Mouse (Mus musculus): ENCODE data around the gene Cplx2. TPM values are rescaled to one million over a fixed set of nuclear protein-coding genes. Genes with fewer than 3 reads are reported as not detected.

Cplx2 gene
- total RNA-seq, 2 experiments from 2014 or later: 2.2 to 2.9 TPM

DNA sequence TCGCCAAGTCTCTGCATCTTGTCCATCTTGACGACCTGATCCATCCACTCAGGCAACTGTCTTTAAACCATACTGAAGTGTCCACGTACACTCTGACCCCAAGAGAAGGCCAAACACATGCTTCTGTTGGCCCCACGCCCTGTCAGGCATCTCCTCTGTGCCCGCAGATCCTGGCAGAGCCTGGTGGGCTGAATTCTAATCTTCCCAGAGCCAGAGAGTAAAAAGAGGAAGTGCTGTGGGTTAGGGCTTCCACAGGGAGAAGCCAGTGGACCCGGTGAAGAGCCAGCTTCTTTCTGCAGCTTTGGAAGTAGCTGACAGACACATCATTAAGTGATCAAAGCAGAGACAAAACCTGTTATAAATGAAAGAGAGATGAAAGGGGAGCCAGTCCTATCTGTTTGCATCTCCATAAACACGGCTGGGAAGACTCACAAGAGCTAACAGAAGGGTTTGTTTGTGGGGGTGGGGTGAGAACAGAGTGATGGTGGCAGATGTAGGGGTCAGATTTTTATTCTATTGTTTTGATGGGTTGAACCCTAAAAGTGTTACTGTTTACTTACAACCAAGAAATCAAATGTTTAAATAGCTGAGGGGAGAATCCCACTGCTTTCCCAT is 29.5 kb downstream of the Cplx2 start:
- ATAC-seq (replicated peaks; ENCODE audit: low FRiP score, poor library complexity, severe bottlenecking): no peak

DNA sequence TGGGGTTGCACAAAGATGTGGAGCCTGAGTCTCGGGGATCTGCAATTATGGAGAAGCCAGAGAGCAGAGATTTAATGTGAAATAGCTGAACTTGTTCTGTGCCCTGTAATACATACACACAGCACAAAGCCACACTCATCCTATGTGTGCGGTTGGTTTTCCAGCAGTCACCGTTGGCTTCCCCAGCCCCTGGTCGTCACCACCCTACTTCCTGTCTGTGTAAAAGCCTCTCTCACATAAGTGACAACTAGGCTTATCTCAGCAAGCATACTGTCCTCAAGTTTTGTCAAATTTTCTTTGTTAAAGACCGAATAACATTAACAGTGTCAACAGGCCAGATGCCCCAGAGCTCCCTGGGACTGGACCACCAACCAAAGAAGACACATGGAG is 30.0 kb downstream of the Cplx2 start:
- ATAC-seq (replicated peaks; ENCODE audit: low FRiP score, poor library complexity, severe bottlenecking): no peak

DNA sequence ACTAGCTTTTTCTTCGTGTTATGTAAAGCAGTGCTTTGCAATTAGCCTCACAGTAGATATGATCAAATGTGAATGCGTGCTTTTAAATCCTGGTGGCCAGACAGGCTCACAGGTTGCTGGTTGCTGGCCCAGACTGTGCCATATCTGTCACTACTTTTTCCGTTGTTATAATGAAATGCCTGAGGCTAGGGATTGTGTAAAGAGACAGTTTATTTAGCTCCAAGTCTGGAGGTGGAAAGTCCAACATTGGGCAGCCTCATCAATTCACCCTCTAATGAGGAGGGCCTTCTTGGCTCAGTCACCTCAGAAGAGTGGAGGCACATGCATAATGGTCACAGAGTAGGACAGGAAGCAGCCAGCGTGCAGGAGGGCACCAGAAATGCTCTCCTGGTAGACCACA is 31.2 kb downstream of the Cplx2 start:
- no peak for ATAC-seq (replicated peaks; ENCODE audit: low FRiP score, poor library complexity, severe bottlenecking)

DNA sequence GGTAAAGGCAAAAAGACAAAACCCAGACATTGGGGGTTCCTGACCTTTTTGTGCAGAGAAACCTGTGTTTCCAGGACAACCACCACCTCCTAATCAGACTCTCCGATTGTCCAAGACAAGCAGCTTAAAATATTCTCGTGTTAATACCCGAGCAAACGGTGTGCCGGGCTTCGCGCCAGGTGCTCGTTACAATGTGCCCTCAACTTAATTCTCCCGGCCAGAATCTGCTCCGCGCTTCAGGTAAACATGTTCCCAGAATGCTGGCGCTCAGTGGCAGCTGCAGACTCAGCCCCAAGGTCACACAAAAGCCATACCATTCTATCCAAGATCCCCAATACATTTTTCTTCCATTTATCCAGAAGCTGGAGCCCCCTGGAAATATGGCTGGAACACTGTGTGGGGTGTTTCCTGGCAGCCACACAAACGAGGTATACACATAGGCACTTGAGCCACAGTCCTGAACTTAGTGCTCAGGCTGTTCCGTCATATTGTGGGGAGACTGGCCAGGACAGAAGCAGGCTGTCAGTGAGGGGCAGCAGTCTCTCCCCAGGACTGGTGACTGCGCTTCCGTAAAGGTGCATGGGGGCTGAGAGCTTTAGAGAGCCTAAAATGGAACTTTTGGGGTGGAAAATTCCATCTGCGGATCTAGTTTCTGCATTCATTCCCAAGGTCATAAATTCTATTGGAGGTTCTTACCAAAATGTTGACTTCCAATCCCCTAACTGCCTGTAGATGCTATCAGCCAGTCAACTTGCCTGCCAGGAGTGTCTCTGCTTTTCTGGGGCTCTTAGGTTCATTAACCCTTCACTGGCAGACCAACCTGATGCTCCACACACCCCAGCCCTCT is 32.3 kb downstream of the Cplx2 start:
- no peak for ATAC-seq (replicated peaks; ENCODE audit: low FRiP score, poor library complexity, severe bottlenecking)

DNA sequence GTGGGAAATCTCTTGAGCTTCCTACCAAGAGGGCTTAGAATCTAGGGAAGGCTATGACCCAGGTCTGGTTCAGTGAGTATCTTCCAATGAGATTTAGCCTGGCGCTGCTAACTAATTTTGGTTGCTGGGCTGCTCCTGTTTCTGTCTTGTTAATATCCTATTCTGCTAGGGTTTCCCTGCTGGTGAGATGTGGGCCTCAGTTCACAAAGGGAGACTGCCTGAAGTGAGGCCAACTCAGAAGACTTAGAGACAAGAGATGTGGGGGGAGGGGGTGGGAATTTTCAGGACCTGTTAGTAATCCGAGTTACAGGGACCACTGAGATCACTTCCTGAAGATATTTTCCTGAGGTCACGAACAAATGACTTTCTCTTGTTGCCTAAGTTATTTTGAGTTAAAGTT is 33.1 kb downstream of the Cplx2 start:
- no peak for ATAC-seq (replicated peaks; ENCODE audit: low FRiP score, poor library complexity, severe bottlenecking)

DNA sequence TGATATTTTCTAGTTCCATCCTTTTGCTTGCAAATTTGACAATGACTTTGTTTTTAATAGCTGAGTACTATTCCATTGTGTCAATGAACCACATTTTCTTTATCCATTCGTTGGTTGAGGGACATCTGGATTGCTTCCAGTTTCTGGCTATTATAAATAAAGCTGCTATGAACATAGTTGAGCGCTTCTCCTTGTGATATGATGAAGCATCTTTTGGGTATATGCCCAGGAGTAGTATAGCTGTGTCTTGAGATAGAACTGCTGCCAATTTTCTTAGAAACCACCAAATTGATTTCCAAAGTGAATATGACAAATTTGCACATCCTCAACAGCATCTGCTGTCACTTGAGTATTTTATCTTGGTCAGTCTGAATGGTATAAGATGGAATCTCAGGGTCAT is 34.7 kb downstream of the Cplx2 start:
- no peak for ATAC-seq (replicated peaks; ENCODE audit: low FRiP score, poor library complexity, severe bottlenecking)

DNA sequence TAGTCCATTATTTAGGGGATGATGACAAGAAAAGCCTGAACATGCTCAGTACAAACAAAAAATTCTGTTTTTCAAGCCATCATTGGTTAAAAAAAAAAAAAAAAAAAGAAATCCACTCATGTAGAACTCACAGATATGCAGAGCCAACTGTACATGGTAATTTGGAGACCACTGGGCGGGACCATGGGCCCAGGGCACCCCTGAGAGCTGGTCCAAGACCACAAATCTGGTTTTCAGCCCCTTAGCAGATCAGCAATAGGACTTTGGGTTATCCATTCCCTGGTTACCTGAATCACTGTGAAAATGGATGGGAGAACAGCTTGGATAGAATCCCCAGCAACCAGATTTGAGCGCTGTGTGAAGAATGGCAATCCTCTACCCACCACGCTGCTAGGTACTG is 40.5 kb downstream of the Cplx2 start:
- ATAC-seq (replicated peaks; ENCODE audit: low FRiP score, poor library complexity, severe bottlenecking): no peak

DNA sequence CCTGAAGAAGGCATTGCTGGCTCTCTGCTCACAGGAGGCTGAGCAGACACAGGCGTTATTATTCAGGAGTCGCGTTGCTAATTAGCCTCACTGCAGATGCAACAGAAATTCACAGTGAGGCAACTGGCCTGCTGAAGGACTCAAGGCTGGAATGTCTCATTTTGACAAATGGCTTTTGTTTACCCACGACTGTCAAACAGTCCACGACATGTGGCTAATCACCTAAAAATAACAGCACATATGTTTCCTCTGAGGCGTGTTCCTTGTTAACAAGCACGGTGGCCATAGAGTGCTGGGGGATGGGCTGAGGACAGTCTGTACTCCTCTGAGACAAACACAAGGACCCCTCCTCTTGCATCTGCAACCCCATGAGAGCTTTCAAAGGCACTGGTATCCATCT is 41.1 kb downstream of the Cplx2 start:
- no peak for ATAC-seq (replicated peaks; ENCODE audit: low FRiP score, poor library complexity, severe bottlenecking)

DNA sequence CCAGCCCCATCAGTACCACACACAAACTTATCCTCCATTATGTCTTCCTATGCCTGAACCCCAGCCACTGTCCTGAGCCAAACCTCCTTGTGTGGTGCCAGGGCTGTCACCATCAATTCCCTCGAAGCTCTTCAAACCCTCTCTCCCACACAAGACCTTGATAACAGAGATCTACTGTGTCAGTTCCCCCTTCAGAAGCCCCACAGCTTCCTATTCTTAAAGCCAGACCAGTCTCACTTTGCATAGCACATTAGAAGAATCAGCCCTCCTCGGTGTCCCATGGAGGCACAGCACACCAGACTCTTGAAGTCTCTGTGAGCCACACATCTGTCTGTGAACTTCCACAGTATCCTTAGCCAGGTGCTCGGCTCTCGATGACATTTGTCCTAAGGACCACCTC is 41.6 kb downstream of the Cplx2 start:
- no peak for ATAC-seq (replicated peaks; ENCODE audit: low FRiP score, poor library complexity, severe bottlenecking)

DNA sequence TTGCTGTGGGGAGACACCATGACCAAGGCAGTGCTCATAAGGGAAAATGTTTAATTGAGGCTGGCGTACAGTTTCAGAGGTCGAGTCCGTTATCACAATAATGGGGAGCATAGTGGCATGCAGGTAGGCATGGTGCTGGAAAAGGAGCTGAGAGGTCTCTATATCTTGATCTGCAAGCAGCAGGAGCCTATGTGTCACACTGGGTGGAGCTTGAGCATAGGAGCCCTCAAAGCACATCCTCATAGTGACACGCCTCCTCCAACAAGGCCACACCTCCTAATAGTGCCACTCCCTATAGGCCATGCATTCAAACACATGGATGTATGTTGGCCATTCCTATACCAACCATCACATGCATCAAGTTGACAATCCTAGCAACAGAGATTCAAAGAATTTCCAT is 43.9 kb downstream of the Cplx2 start:
- no peak for ATAC-seq (replicated peaks; ENCODE audit: low FRiP score, poor library complexity, severe bottlenecking)

DNA sequence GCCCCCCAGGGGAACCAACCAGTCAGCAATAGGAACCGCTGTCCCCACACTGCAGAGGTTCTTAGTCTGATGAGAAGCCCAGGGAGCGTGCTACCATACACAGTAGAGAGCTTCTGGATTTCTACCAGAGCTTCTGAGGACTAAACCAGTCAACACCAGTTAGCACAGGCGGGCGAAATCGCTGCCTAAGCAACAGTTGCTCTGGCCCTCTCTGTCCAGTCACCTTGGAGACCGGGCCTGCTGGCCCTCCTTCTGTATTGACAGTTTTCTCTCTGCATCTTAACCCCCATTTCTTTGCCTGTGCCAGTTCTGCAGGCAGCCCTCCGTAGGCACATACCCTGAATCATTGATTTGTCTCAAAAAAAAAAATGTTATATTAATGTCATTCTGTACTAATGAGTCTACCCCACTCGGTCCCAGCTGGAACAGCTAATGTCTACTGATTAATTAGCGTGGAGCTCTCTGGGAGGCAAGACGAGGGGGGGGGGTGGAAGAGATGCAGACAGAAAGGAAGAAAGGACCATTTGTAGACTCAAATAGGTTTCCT is 47.7 kb downstream of the Cplx2 start:
- ATAC-seq (replicated peaks; ENCODE audit: low FRiP score, poor library complexity, severe bottlenecking): no peak

DNA sequence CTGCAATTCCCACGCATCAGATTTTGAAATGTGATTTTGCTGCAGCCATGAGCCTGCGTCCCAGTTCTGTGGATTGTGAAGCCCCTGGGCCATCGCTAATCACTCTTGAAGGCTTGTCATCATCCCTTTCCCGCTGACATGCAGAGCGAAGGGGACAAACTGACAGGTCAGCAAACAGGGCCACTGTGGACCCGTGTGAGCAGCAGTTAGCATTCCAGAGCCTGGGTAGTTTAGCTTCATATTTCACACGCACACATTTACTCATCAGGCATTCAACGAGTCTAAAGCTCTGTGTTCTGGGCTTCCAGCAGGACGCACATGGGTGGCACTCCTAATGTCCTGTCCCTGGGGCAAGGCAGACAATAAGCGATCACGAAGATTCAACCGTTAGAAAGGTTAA is 49.1 kb downstream of the Cplx2 start:
- no peak for ATAC-seq (replicated peaks; ENCODE audit: low FRiP score, poor library complexity, severe bottlenecking)

DNA sequence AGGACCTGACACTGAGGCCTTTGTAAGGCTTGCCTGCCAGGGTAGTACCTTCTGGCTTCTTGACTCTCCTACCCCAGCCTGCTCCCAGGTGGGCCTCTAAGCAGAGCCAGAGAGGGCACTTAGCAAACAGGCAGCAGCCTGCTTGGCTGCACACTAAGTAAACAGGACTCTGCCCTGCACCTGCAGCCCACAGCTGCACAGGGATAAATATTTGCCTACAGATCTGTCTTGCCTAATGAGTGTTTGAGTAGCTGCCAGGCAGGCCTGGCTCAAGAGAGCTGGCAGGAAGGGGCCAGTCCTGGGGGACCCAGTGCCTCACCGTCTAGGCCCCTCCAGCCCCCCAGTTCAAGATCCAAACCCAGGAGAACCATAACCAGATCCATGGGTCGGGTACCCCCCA is 54.1 kb downstream of the Cplx2 start:
- ATAC-seq (replicated peaks; ENCODE audit: low FRiP score, poor library complexity, severe bottlenecking): no peak

DNA sequence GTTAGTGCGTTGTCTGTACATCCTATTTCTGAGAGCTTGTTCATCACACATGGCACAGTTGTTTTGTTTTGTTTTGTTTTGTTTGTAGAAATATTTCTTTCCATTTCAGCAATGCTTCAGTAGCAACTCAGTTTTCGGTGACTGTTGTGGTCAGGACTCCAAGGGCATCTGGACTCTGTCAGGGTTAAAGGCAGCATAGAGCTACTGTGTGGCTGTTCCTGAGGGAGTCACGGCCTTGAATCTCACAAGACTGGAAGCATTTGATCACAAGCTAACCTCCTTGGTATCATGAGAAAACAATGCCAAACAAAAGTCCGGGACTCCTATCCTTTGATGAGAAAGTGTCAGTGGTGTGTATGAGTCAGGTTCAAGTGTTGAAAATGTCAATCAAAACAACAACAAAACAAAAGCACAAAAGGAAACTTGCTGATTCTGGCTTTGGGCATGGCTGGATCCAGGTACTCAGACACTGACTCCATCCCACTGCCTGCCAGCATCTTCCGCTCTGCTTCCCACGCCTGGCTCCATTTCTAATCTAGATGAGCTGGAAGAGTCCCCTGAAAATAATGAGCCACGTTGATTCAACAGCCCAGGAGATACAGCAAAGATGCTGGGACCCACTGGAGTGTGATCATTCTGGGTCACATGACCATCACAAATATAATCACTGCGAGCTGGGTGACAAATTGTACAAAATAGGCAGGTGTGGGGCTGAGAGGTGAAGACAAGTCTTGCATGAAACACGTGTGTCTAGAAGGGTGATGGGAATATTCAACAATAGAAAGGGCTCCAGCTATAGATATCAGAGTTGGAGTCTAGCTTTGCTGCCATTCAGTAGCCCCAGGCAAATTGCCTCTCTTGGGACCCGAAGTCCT is 55.9 kb downstream of the Cplx2 start:
- ATAC-seq (replicated peaks; ENCODE audit: low FRiP score, poor library complexity, severe bottlenecking): no peak

DNA sequence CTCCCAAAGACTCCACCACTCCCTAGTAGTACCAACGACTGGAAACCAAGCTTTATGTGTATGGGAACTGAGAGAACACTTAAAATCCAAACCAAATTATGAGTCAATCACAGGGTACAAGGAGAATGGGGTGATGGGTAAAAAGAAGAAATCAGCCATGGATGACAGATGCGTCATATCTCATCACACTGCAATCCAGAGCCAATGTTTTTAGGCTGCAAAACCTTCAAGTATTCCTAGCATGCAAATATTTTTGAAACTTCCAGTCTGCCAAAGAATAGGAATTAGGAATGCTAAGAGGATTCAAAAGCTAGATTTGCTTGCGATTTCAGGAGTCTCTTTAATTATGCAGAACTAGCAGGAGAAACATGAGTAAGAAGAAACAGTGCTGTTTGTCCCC is 57.6 kb downstream of the Cplx2 start:
- no peak for ATAC-seq (replicated peaks; ENCODE audit: low FRiP score, poor library complexity, severe bottlenecking)

DNA sequence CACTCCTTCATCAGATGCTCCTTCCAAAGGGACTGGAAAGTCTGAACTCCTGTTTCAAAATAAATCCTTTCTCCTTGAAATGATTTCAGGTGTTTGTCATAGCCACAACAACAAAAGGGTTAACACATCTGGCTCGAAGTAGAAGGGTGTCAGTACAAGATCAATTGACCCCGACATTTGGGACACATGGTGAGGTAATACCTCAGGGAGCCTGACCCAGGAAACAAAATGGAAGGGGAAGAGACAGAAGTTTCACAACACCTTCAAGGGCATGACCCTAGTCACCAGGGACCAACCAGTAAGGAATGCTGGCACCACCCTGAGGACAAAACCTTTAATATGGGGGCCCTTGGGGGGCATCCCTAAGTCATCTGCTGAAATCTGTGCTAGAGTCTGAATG is 58.9 kb downstream of the Cplx2 start:
- ATAC-seq (replicated peaks; ENCODE audit: low FRiP score, poor library complexity, severe bottlenecking): no peak

DNA sequence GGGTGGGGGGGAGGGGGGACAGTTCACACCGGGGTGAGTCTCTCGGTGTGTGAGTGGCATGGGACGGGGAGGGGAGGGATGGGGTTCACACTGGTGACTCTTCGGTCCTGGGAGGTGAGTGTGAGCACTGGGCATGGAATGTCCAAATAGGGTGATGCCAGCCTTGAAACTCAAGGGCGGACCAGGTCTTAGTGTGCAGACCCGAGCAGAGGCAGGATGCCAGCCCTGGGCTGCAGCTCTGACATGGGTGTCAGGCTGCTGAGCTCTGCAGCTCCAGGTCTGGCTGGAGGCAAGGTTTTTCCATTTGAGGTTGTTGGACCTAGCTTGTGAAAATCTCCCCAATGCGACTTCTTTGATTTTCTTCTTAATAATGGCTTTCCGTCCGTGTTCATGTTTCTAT is 60.0 kb downstream of the Cplx2 start:
- ATAC-seq (replicated peaks; ENCODE audit: low FRiP score, poor library complexity, severe bottlenecking): no peak
